ENCODE assay signal across 10 mouse cellular contexts in the genomic region with DNA sequence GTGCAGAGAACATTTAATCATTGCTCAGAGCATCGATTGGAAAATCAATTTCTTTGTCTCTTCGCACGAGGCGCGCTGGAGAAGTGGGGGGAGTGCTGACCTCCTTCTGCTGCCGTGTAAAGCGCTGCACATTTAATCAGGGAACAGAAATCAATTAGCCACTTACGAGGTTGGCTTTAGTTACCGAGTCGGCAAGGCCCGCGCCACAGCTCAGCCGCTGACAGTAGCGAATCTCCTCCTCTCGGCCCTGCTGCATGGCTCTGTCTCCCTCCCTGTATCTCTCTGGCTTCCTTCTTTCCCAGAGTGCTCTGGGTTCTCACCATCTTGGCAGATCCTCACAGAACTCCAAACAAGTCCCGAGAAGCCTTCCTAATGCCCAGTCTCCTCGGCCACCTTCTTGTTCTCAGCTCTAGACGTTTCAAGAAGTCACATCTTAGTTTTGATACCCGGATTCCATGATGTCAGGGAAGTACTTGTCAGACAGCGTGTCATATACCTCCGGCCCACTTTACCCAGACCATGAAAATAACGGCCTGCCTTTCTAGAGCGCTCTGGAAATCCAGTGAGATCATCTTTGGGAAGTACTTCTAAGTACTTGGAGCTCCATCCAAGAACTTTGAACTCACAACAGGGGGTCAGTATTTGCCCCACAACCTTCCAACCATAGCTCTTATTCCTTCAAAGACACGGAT. TPM values are rescaled to one million over a fixed set of nuclear protein-coding genes. Genes with fewer than 3 reads are reported as not detected.
A peak's percentile ranks its signal among the peaks of the same experiment; 100 is the strongest.
DNase-seq lines count a peak whose midpoint lies in the region; ATAC-seq and TF ChIP-seq lines count a peak whose summit lies in the region.
"Had no signal": no experiment of that assay in that cellular context is flagged by ENCODE, and none has a peak within 500 bp of the region (broad histone marks: within the 10 kb centered on the region; RNA-seq: fewer than 3 reads in every experiment).

No protein-coding gene starts in this region.

- no peaks in the 10 kb centered on the region for H3K9me3 ChIP-seq in kidney, embryonic 16.5 days (ENCODE audit: low read length)
- no peaks in the 10 kb centered on the region for H3K9me3 ChIP-seq in embryonic facial prominence, embryonic 14.5 days (ENCODE audit: control insufficient read depth, low read length)
- no peaks in the 10 kb centered on the region for H3K9me3 ChIP-seq in limb, embryonic 10.5 days (replicated peaks)
- H3K9me3 ChIP-seq in neural tube, embryonic 14.5 days (ENCODE audit: control insufficient read depth, low read length) = no peaks in the 10 kb centered on the region

- 0 out of 2 replicates have a peak, but pooled peaks have one; percentile 67 for ATAC-seq in kidney, embryonic 16.5 days (ENCODE audit: low FRiP score, low TSS enrichment)
- ATAC-seq in embryonic facial prominence, embryonic 14.5 days (ENCODE audit: low read depth) = peak; percentile 42; the same call in 1 of the 2 replicates
- peak; percentile 54 for ATAC-seq in neural tube, embryonic 14.5 days (ENCODE audit: low read depth)

- no peak overlapping the region for H3K27ac ChIP-seq in kidney, embryonic 16.5 days (ENCODE audit: low read length)
- no peak overlapping the region for H3K27ac ChIP-seq in kidney, adult 2 months (ENCODE audit: insufficient read depth, low read depth, low read length)
- no peak overlapping the region for H3K27ac ChIP-seq in embryonic facial prominence, embryonic 14.5 days (replicated peaks; ENCODE audit: low read depth, low read length)
- H3K27ac ChIP-seq in limb, embryonic 10.5 days = peak overlapping the region; percentile 86
- H3K27ac ChIP-seq in neural tube, embryonic 14.5 days (ENCODE audit: low read depth, low read length) = peak overlapping the region; percentile 45

- no peak overlapping the region for H3K4me3 ChIP-seq in kidney, embryonic 16.5 days (ENCODE audit: low read length)
- H3K4me3 ChIP-seq in kidney, adult 2 months (ENCODE audit: insufficient read depth, low read depth, low read length) = no peak overlapping the region
- H3K4me3 ChIP-seq in embryonic facial prominence, embryonic 14.5 days (ENCODE audit: low read depth, low read length) = no peak overlapping the region
- peak overlapping the region; percentile 42 for H3K4me3 ChIP-seq in limb, embryonic 10.5 days
- H3K4me3 ChIP-seq in neural tube, embryonic 14.5 days (ENCODE audit: low read depth, low read length) = no peak overlapping the region

- H3K4me2 ChIP-seq in kidney, embryonic 16.5 days (replicated peaks; ENCODE audit: low read depth, low read length) = peak overlapping the region; percentile 45
- H3K4me2 ChIP-seq in embryonic facial prominence, embryonic 14.5 days (ENCODE audit: low read depth, low read length) = peak overlapping the region; percentile 44
- peak overlapping the region; percentile 36 for H3K4me2 ChIP-seq in neural tube, embryonic 14.5 days (ENCODE audit: low read depth, low read length)

- peak overlapping the region; percentile 54 for H3K9ac ChIP-seq in kidney, embryonic 16.5 days (replicated peaks; ENCODE audit: low read length)
- peak overlapping the region; percentile 26; the same call in 1 of the 2 replicates for H3K9ac ChIP-seq in embryonic facial prominence, embryonic 14.5 days (ENCODE audit: low read depth, low read length)
- H3K9ac ChIP-seq in neural tube, embryonic 14.5 days (replicated peaks; ENCODE audit: low read depth, low read length) = peak overlapping the region; percentile 41; the same call in 1 of the 2 replicates

- H3K27me3 ChIP-seq in kidney, embryonic 16.5 days (ENCODE audit: insufficient read depth, low read length) = peaks cover 15% of the 10 kb centered on the region
- H3K27me3 ChIP-seq in kidney, adult 2 months (replicated peaks; ENCODE audit: control insufficient read depth, insufficient read depth, low read length) = no peaks in the 10 kb centered on the region
- H3K27me3 ChIP-seq in embryonic facial prominence, embryonic 14.5 days (replicated peaks; ENCODE audit: control insufficient read depth, insufficient read depth, low read length) = 0 out of 2 replicates have a peak, but pooled peaks cover 6% of the 10 kb centered on the region
- peaks cover 54% of the 10 kb centered on the region for H3K27me3 ChIP-seq in limb, embryonic 10.5 days (ENCODE audit: low read depth, poor library complexity, severe bottlenecking)
- no peaks in the 10 kb centered on the region; the same call in 1 of the 2 replicates for H3K27me3 ChIP-seq in neural tube, embryonic 14.5 days (ENCODE audit: control insufficient read depth, insufficient read depth, low read length)

- no peak for TF ChIP-seq POLR2A in kidney, adult 2 months (IDR thresholded peaks at IDR 0.05; ENCODE audit: low read depth, low read length)

- WGBS in kidney, embryonic 16.5 days = 18% methylated on average over 24 of the region's 24 CpGs
- 20% methylated on average over 24 of the region's 24 CpGs for WGBS in kidney, adult 2 months
- WGBS in embryonic facial prominence, embryonic 14.5 days = 18% methylated on average over 23 of the region's 24 CpGs
- WGBS in limb, embryonic 10.5 days = 19% methylated on average over 24 of the region's 24 CpGs
- WGBS in neural tube, embryonic 14.5 days = 18% methylated on average over 24 of the region's 24 CpGs

- no peak for TF ChIP-seq CTCF in kidney, adult 2 months (conservative IDR thresholded peaks at IDR 0.05; ENCODE audit: insufficient read depth, insufficient read length, low read depth, low read length)

- DNase-seq in kidney, adult 2 months = no peak
- DNase-seq in embryonic facial prominence, embryonic 14.5 days (ENCODE audit: low spot score) = peak; percentile 29
- peak; percentile 52 for DNase-seq in limb, embryonic 10.5 days (ENCODE audit: low spot score)
- DNase-seq in urinary bladder, postnatal 36 days (ENCODE audit: low spot score in 2 of 2) = no peak
- DNase-seq in Muller cell, postnatal 12 days (ENCODE audit: inconsistent ontology term) = no peak
- no peak for DNase-seq in lung, postnatal 36 days
- DNase-seq: heart, adult 11 months had no signal

- H3K36me3 ChIP-seq in kidney, embryonic 16.5 days (ENCODE audit: insufficient read depth, low read length) = no peaks in the 10 kb centered on the region
- no peaks in the 10 kb centered on the region for H3K36me3 ChIP-seq in kidney, adult 2 months (ENCODE audit: control insufficient read depth, insufficient read depth, low read length)
- no peaks in the 10 kb centered on the region for H3K36me3 ChIP-seq in embryonic facial prominence, embryonic 14.5 days (ENCODE audit: control insufficient read depth, insufficient read depth, low read length)
- no peaks in the 10 kb centered on the region for H3K36me3 ChIP-seq in limb, embryonic 10.5 days
- no peaks in the 10 kb centered on the region for H3K36me3 ChIP-seq in neural tube, embryonic 14.5 days (ENCODE audit: control insufficient read depth, insufficient read depth, low read length)

- peaks cover 28% of the 10 kb centered on the region for H3K4me1 ChIP-seq in kidney, embryonic 16.5 days (ENCODE audit: insufficient read depth, low read length)
- no peaks in the 10 kb centered on the region for H3K4me1 ChIP-seq in kidney, adult 2 months (ENCODE audit: control insufficient read depth, insufficient read depth, low read length)
- H3K4me1 ChIP-seq in embryonic facial prominence, embryonic 14.5 days (ENCODE audit: control insufficient read depth, insufficient read depth, low read length) = peaks cover 13% of the 10 kb centered on the region
- H3K4me1 ChIP-seq in limb, embryonic 10.5 days = peaks cover 29% of the 10 kb centered on the region
- peaks cover 18% of the 10 kb centered on the region for H3K4me1 ChIP-seq in neural tube, embryonic 14.5 days (ENCODE audit: control insufficient read depth, insufficient read depth, low read length)

RNA-seq across cellular contexts. Expression of a gene that starts 17.5 kb away (rescaled TPM):
- 2.5 and 3.0 TPM in 2 replicates for polyA plus RNA-seq in kidney, embryonic 16.5 days (2015; fragmentation: Nextera tagmentation; extraction: Ambion mirVana)
- 0.38 and 0.39 TPM in 2 replicates for polyA plus RNA-seq in kidney, adult 2 months (2012; rRNA removed)
- 1.8 and 2.7 TPM in 2 replicates for polyA plus RNA-seq in embryonic facial prominence, embryonic 14.5 days (2014; fragmentation: Nextera tagmentation; extraction: Ambion mirVana)
- polyA plus RNA-seq in limb, embryonic 10.5 days (2016; fragmentation: Nextera tagmentation; extraction: Ambion mirVana) = 0.20 and 0.40 TPM in 2 replicates
- 5.6 and 6.8 TPM in 2 replicates for polyA plus RNA-seq in neural tube, embryonic 14.5 days (2014; fragmentation: Nextera tagmentation; extraction: Ambion mirVana)
- polyA plus RNA-seq: spleen, adult 2 months had no signal

RNA-seq across cellular contexts. Expression of a gene that starts 39.1 kb away (rescaled TPM):
- 11.5 and 12.6 TPM in 2 replicates for polyA plus RNA-seq in kidney, embryonic 16.5 days (2015; fragmentation: Nextera tagmentation; extraction: Ambion mirVana)
- 0.22 and 0.27 TPM in 2 replicates for polyA plus RNA-seq in kidney, adult 2 months (2012; rRNA removed)
- polyA plus RNA-seq in embryonic facial prominence, embryonic 14.5 days (2014; fragmentation: Nextera tagmentation; extraction: Ambion mirVana) = 6.6 and 7.0 TPM in 2 replicates
- polyA plus RNA-seq in limb, embryonic 10.5 days (2016; fragmentation: Nextera tagmentation; extraction: Ambion mirVana) = 16.1 and 18.4 TPM in 2 replicates
- 0.84 and 0.88 TPM in 2 replicates for polyA plus RNA-seq in neural tube, embryonic 14.5 days (2014; fragmentation: Nextera tagmentation; extraction: Ambion mirVana)

Comparison
In these comparisons a context has a peak if more than half of its experiments do, and no peak if none do; other contexts are left out.
1. H3K27ac ChIP-seq: peak in limb, embryonic 10.5 days (single experiment) and neural tube, embryonic 14.5 days (single experiment); none in kidney, embryonic 16.5 days (single experiment), kidney, adult 2 months (single experiment) and embryonic facial prominence, embryonic 14.5 days (single experiment).
2. DNase-seq: peak in embryonic facial prominence, embryonic 14.5 days (single experiment) and limb, embryonic 10.5 days (single experiment); none in kidney, adult 2 months (single experiment), urinary bladder, postnatal 36 days (0 of 2), Muller cell, postnatal 12 days (single experiment) and lung, postnatal 36 days (single experiment).
3. Peak in every context shown above with its lines, with median percentiles within 50 percentile points of each other: ATAC-seq, H3K4me2 ChIP-seq and H3K9ac ChIP-seq.